In the genomic region with DNA sequence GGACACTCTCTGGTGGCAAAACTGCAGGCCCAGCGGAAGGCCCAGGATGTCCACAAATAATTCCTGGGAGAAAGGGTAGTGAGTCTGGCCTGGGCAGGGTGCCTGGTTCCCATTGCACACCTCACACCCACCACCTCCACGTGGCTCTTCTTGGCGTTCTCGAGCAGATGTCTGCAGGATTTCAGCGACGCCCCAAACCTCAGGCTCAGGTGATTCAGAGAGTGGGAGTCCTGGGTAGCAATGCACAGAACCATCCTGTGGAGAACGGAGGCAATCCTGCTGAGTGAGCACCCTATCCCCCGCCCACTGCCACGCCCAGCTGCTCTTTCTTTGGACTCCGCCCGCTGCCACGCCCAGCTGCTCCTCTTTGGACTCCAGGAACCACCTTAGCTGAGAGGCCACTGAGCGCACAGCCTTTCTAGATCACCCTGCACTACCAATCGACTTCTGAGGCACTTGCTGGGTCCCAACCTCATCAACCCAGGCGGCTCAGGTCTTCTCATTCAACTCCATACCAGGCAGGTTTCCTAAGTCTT, we compare ENCODE assay signal across 11 mouse cellular contexts. TPM values are rescaled to one million over a fixed set of nuclear protein-coding genes. Genes with fewer than 3 reads are reported as not detected.
DNase-seq lines count a peak whose midpoint lies in the region; ATAC-seq lines count a peak whose summit lies in the region.
"Had no signal": no experiment of that assay in that cellular context is flagged by ENCODE, and none has a peak within 500 bp of the region (broad histone marks: within the 10 kb centered on the region; RNA-seq: fewer than 3 reads in every experiment).

No protein-coding gene starts in this region.

- H3K9me3 ChIP-seq in megakaryocyte, embryonic 14.5 days = no peaks in the 10 kb centered on the region
- no peaks in the 10 kb centered on the region for H3K9me3 ChIP-seq in intestine, embryonic 14.5 days (ENCODE audit: control insufficient read depth, low read length)
- no peaks in the 10 kb centered on the region for H3K9me3 ChIP-seq in hindbrain, embryonic 16.5 days (ENCODE audit: control insufficient read depth, low read length)
- H3K9me3 ChIP-seq: limb, embryonic 12.5 days; midbrain, embryonic 15.5 days had no signal

- peak overlapping the region; percentile 53 for H3K4me3 ChIP-seq in megakaryocyte, embryonic 14.5 days (replicated peaks)
- H3K4me3 ChIP-seq in intestine, embryonic 14.5 days (ENCODE audit: low read depth, low read length) = no peak overlapping the region
- H3K4me3 ChIP-seq in hindbrain, embryonic 16.5 days (ENCODE audit: low read length) = no peak overlapping the region
- H3K4me3 ChIP-seq: layer of hippocampus, adult 2 months; limb, embryonic 12.5 days; midbrain, embryonic 15.5 days had no signal

- no peak overlapping the region for H3K9ac ChIP-seq in intestine, embryonic 14.5 days (ENCODE audit: low read length)
- H3K9ac ChIP-seq in hindbrain, embryonic 16.5 days (ENCODE audit: low read depth, low read length) = no peak overlapping the region
- H3K9ac ChIP-seq: limb, embryonic 12.5 days; midbrain, embryonic 15.5 days had no signal

- H3K4me1 ChIP-seq in megakaryocyte, embryonic 14.5 days = peaks cover 24% of the 10 kb centered on the region
- H3K4me1 ChIP-seq in intestine, embryonic 14.5 days (replicated peaks; ENCODE audit: control insufficient read depth, insufficient read depth, low read length) = peaks cover 4% of the 10 kb centered on the region; the same call in 1 of the 2 replicates
- peaks cover 4% of the 10 kb centered on the region for H3K4me1 ChIP-seq in hindbrain, embryonic 16.5 days (ENCODE audit: control insufficient read depth, insufficient read depth, low read depth, low read length)

- peaks cover 49% of the 10 kb centered on the region for H3K27me3 ChIP-seq in megakaryocyte, embryonic 14.5 days (replicated peaks)
- no peaks in the 10 kb centered on the region for H3K27me3 ChIP-seq in intestine, embryonic 14.5 days (replicated peaks; ENCODE audit: control insufficient read depth, insufficient read depth, low read length)
- H3K27me3 ChIP-seq in hindbrain, embryonic 16.5 days (replicated peaks; ENCODE audit: control insufficient read depth, insufficient read depth, low read length) = no peaks in the 10 kb centered on the region; the same call in 1 of the 2 replicates
- H3K27me3 ChIP-seq: limb, embryonic 12.5 days; midbrain, embryonic 15.5 days had no signal

- ATAC-seq in CD4-positive, CD25-positive, alpha-beta regulatory T cell, adult 4 months = no peak
- ATAC-seq in megakaryocyte, adult 5-6 weeks (ENCODE audit: poor library complexity, severe bottlenecking) = no peak
- ATAC-seq in intestine, embryonic 14.5 days (replicated peaks; ENCODE audit: low FRiP score, low TSS enrichment, low read depth) = no peak
- ATAC-seq in megakaryocyte-erythroid progenitor cell, adult 5-6 weeks (replicated peaks; ENCODE audit: low FRiP score, low TSS enrichment, poor library complexity, severe bottlenecking) = peak; percentile 54; the same call in 1 of the 2 replicates
- no peak for ATAC-seq in hindbrain, embryonic 16.5 days
- ATAC-seq: midbrain, embryonic 15.5 days had no signal

- H3K36me3 ChIP-seq in megakaryocyte, embryonic 14.5 days (replicated peaks; ENCODE audit: low read length) = no peaks in the 10 kb centered on the region
- no peaks in the 10 kb centered on the region for H3K36me3 ChIP-seq in intestine, embryonic 14.5 days (ENCODE audit: control insufficient read depth, insufficient read depth, low read length)
- no peaks in the 10 kb centered on the region for H3K36me3 ChIP-seq in hindbrain, embryonic 16.5 days (ENCODE audit: control insufficient read depth, insufficient read depth, low read length)
- H3K36me3 ChIP-seq: limb, embryonic 12.5 days; midbrain, embryonic 15.5 days had no signal

- 32% methylated on average over 15 of the region's 15 CpGs for WGBS in intestine, embryonic 14.5 days
- 44% methylated on average over 15 of the region's 15 CpGs for WGBS in hindbrain, embryonic 16.5 days

- DNase-seq in CD4-positive, CD25-positive, alpha-beta regulatory T cell, adult 2 months (ENCODE audit: low read depth, low spot score) = peak; percentile 16
- DNase-seq in intestine, embryonic 14.5 days (ENCODE audit: low spot score) = peak; percentile 67
- no peak for DNase-seq in cerebellum, postnatal 4 days (ENCODE audit: low spot score in 2 of 2)

- no peak overlapping the region for H3K4me2 ChIP-seq in intestine, embryonic 14.5 days (ENCODE audit: low read length)
- H3K4me2 ChIP-seq in hindbrain, embryonic 16.5 days (ENCODE audit: low read length) = no peak overlapping the region
- H3K4me2 ChIP-seq: limb, embryonic 12.5 days; midbrain, embryonic 15.5 days had no signal

- no peak overlapping the region for H3K27ac ChIP-seq in intestine, embryonic 14.5 days (ENCODE audit: low read depth)
- no peak overlapping the region for H3K27ac ChIP-seq in hindbrain, embryonic 16.5 days (ENCODE audit: low read depth, low read length)
- H3K27ac ChIP-seq: layer of hippocampus, adult 2 months; limb, embryonic 12.5 days; midbrain, embryonic 15.5 days had no signal

RNA-seq across cellular contexts. Expression of gene Azin2, which starts 12.7 kb away (rescaled TPM):
- polyA plus RNA-seq in CD4-positive, CD25-positive, alpha-beta regulatory T cell, adult 4 months (2017; shearing (Covaris generic)) = under 1 TPM in 1 of 2 experiments, not detected in 1; 0.66 TPM
- 7.6 and 12.2 TPM in 2 replicates for polyA plus RNA-seq in megakaryocyte, embryonic 14.5 days (2012; ENCODE audit: insufficient read depth, low replicate concordance)
- total RNA-seq in megakaryocyte, adult 5-6 weeks (2015) = 0.25 and 0.38 TPM in 2 replicates
- 0.29 and 1.5 TPM in 2 replicates for total RNA-seq in megakaryocyte, adult 5-6 weeks (2017)
- polyA plus RNA-seq in intestine, embryonic 14.5 days (2014; fragmentation: Nextera tagmentation; extraction: Ambion mirVana) = 17.5 and 20.1 TPM in 2 replicates
- not detected in 2 replicates for total RNA-seq in megakaryocyte-erythroid progenitor cell, adult 5-6 weeks (2014; fragmentation: Nextera tagmentation)
- not detected in 2 replicates for total RNA-seq in megakaryocyte-erythroid progenitor cell, adult 5-6 weeks (2017)
- polyA plus RNA-seq in hindbrain, embryonic 16.5 days (2015; fragmentation: Nextera tagmentation; extraction: Ambion mirVana) = 23.0 and 23.3 TPM in 2 replicates

RNA-seq across cellular contexts. Expression of gene Ak2, which starts 42.2 kb away (rescaled TPM):
- 100 to 1,000 TPM in 1 of 2 experiments, 10 to 100 TPM in 1; 74.6 to 113 TPM for polyA plus RNA-seq in CD4-positive, CD25-positive, alpha-beta regulatory T cell, adult 4 months (2017; shearing (Covaris generic))
- 29.1 and 128 TPM in 2 replicates for polyA plus RNA-seq in megakaryocyte, embryonic 14.5 days (2012; ENCODE audit: insufficient read depth, low replicate concordance)
- 41.2 and 48.0 TPM in 2 replicates for total RNA-seq in megakaryocyte, adult 5-6 weeks (2015)
- 69.0 and 71.2 TPM in 2 replicates for total RNA-seq in megakaryocyte, adult 5-6 weeks (2017)
- 183 and 184 TPM in 2 replicates for polyA plus RNA-seq in intestine, embryonic 14.5 days (2014; fragmentation: Nextera tagmentation; extraction: Ambion mirVana)
- 192 and 206 TPM in 2 replicates for total RNA-seq in megakaryocyte-erythroid progenitor cell, adult 5-6 weeks (2014; fragmentation: Nextera tagmentation)
- total RNA-seq in megakaryocyte-erythroid progenitor cell, adult 5-6 weeks (2017) = 179 and 181 TPM in 2 replicates
- 86.5 and 88.6 TPM in 2 replicates for polyA plus RNA-seq in hindbrain, embryonic 16.5 days (2015; fragmentation: Nextera tagmentation; extraction: Ambion mirVana)

Comparison
In these comparisons a context has a peak if more than half of its experiments do, and no peak if none do; other contexts are left out.
1. DNase-seq: peak in CD4-positive, CD25-positive, alpha-beta regulatory T cell, adult 2 months (single experiment) and intestine, embryonic 14.5 days (single experiment); none in cerebellum, postnatal 4 days (0 of 2).